Mouse (Mus musculus) splenic B cell, adult 2 months (primary cell): ENCODE measurements around the gene Pcsk5.

Experiments used
- DNase-seq: peaks from one replicate; pipeline ENCODE4 v3.0.0-alpha.2; 2011; ENCODE audit warnings: low read depth, low spot score
- H3K27me3 ChIP-seq: 2 replicates; pipeline ENCODE4 v1.6.1; 2012; ENCODE audit warnings: mild to moderate bottlenecking, low read length, moderate library complexity, mixed read lengths; ENCODE audit not compliant: control insufficient read depth, poor library complexity, insufficient read depth, severe bottlenecking
- H3K36me3 ChIP-seq: 2 replicates; pipeline ENCODE4 v1.6.1; 2012; ENCODE audit warnings: mild to moderate bottlenecking, low read length, moderate library complexity, mixed read lengths; ENCODE audit not compliant: control insufficient read depth, poor library complexity, insufficient read depth, severe bottlenecking

Gene Pcsk5

DNA sequence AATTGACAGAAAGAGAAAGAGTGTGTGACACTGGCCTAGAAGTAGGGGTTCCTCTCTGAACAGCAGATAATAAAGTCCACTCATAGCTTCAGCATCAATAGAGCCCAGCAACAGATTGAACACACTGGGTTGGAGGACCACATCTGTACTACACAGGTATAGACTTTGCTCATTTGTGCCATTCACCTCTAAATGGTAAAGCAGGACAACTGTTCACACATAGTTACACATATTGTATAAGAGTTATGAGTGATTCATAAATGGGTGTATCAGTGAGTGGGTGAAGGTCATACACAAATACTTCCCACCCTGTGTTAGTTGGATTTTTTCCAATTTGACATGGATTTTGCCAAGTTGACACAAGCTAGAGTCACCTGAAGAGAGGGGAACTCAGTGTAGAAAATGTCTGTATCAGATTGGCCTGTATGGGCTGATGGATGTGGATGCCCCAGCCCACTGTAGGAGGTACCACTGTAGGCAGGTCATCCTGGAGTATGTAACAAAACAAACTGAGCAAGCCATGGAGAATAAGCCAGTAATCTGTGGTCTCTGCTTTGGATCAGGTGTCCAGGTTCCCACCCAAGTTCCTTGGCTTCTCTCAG lies 104.7 kb downstream of the Pcsk5 start:
- DNase-seq, result no peak
- Histone ChIP-seq H3K27me3 (no peaks in the 10 kb centered on the region), H3K36me3 (no peaks in the 10 kb centered on the region)

GRCm38 (mm10) chr19:17717066-17717465 lies 120.4 kb downstream of the Pcsk5 start:
- Histone ChIP-seq H3K27me3 (no peaks in the 10 kb centered on the region; the same call in 1 of the 2 replicates), H3K36me3 (no peaks in the 10 kb centered on the region)
- no peak for DNase-seq

DNA sequence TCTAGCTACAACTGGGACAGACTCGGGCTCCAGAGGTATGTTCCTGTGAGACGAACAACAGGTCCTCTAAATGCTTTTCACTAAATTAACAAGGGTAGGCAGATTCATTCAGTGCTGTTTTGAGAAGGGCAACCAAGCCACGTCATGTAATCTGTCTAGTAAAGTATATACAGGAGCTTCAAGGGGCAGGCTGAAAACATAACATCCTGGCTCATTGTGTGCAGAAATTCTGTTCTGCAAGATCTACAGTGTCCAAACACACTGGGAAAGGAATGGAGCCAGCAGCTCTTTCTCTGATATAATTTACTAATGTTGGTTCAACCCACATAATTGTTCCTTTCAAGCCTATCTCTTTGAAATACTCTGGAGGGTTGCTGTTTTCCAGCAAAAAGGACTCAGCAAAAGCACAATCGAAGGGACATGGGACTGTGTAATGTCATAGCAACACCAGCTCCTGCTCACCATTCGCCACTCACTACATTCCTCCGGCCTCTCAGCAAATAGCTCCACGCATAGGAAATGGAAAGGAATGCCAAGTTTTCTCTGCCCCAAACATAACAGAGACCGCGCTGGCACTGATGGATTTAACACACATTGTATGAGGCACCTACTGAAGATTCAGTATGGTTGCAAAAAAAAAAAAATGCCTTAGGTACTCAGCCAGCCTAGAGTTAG lies 122.0 kb downstream of the Pcsk5 start:
- H3K36me3 ChIP-seq, result no peaks in the 10 kb centered on the region
- no peak for DNase-seq
- no peaks in the 10 kb centered on the region; the same call in 1 of the 2 replicates for H3K27me3 ChIP-seq

DNA sequence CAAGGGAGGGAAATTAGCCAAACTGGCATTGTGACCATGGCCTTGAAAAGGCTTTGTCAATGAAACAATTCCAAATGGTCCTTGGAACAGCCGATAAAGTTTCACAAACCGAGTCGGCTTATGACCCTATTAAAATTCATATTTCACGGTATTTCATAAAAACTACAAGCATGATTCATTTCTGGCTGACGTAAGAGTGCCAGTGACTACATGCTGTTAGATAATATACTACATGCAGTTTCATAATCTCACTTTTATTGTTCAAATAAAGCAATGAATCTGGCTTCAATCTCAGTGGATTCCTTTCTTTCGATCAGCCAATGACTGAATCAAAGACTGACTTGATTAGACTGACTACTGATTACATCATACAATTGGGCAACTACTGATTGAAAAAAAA lies 145.8 kb downstream of the Pcsk5 start:
- H3K27me3 ChIP-seq, result no peaks in the 10 kb centered on the region
- no peaks in the 10 kb centered on the region for H3K36me3 ChIP-seq
- no peak for DNase-seq

DNA sequence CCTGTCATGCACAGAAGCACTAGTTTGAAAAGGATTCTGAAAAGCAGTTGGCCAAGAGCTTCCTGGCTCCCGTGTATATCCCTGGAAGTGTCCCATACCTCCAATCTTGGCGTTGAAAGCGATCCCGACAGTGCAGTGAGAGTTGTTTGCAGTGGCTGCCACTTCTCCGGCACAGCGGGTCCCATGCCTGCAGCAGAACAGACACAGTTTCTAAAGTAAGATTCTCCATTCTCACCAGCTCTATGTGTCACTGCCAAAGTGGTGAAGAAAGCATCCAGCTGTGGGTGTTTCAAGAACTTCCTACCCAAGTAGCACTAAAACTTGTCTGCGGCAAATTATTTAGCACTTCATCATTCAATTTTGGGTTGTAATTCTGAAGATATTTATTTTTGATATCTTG lies 159.1 kb downstream of the Pcsk5 start:
- no peak for DNase-seq
- Histone ChIP-seq H3K27me3 (no peaks in the 10 kb centered on the region), H3K36me3 (no peaks in the 10 kb centered on the region)

DNA sequence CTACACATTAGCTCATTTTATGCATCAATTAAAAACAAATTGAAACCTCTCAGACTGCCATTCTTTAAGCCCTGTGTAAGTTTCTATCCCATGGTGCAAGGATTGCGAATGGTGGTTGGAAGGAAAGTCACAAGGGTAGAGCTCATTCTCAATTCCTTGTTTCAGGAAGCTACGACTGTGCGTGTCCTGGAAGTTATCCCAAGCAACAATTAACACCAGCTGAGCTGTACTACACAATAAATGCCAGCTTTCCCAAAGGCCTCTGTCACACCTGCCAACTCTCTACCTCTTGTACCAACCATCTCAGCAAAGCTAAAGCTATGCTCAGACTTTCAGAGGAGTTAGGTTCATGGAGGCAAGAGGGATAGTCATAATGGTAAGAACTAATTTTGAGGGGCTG lies 174.8 kb downstream of the Pcsk5 start:
- no peaks in the 10 kb centered on the region for H3K36me3 ChIP-seq
- no peak for DNase-seq

DNA sequence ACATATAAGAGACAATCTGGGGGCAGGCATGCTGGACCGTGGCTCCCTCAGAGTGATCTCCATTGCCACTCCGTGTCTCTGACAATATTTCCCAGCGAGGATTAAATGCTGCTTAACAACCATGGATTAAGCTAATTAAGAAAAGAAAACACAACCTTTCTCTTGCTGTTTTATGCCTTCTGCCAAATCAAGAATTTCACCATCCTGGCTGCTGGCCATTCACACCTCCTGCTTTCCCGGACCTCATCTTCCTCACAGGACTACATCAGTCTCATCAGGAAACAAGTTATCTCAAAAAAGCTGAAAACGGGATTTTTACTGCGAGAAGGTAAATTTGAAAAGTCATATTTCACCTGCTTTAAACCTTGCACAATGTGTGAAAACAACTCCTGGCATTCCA lies 175.2 kb downstream of the Pcsk5 start:
- H3K36me3 ChIP-seq, result no peaks in the 10 kb centered on the region
- H3K27me3 ChIP-seq, result no peaks in the 10 kb centered on the region; the same call in 1 of the 2 replicates
- DNase-seq, result no peak

More for the DNA sequence above, 174.8 kb downstream of the Pcsk5 start:
- no peaks in the 10 kb centered on the region; the same call in 1 of the 2 replicates for H3K27me3 ChIP-seq

GRCm38 (mm10) chr19:17659321-17659720 lies 178.1 kb downstream of the Pcsk5 start:
- H3K36me3 ChIP-seq, result no peaks in the 10 kb centered on the region
- no peaks in the 10 kb centered on the region; the same call in 1 of the 2 replicates for H3K27me3 ChIP-seq
- DNase-seq, result no peak

DNA sequence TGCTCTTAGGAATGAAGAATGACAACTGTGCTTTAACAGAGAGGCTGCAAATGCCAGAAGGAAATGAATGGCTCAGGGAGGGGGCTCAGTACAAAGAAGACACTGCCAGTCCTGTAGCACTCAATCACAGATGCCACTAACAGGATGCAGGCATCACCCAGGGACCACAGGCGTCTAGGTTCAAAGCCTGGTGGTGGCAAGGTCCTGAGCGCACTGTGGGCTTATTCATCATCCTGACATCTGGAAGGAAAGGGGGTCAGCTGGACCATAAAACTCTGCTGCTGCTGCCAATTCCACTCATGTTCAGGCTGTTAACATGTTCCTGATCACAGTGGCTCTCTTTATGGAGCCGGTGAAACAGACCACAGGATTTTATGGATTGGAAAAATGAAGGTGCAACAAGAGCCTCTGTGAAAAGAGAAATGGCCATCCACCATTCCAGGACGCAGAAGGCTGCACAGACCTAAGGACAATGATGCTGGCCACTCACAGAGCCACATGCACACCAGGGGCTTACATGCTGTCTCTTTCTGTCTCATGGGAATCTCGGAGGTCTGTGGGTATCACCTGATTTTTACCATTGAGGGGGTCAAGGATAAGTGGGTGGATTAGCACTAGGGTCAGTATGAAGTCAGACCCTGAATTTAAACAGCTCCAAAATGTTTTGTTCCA lies 186.5 kb downstream of the Pcsk5 start:
- Histone ChIP-seq H3K36me3 (no peaks in the 10 kb centered on the region), H3K27me3 (no peaks in the 10 kb centered on the region)
- no peak for DNase-seq

DNA sequence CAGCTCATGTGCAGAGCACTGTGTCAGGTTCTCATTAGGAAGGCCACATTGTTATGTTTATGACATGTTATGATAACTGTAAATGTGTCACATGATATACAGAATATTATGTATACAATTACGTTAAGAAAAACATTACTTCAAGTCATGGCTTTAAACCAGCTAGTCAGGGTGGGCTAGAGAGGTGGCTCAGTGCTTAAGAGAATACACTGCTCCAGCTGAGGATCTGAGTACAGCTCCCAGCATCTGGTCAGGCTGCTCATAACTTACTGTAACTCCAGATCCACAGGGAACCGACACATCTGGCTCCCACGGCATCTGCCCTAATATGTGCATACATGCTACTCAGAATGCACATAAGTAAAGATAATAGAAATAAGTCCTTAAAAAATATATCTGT lies 187.5 kb downstream of the Pcsk5 start:
- H3K27me3 ChIP-seq, result no peaks in the 10 kb centered on the region
- no peak for DNase-seq
- no peaks in the 10 kb centered on the region for H3K36me3 ChIP-seq

DNA sequence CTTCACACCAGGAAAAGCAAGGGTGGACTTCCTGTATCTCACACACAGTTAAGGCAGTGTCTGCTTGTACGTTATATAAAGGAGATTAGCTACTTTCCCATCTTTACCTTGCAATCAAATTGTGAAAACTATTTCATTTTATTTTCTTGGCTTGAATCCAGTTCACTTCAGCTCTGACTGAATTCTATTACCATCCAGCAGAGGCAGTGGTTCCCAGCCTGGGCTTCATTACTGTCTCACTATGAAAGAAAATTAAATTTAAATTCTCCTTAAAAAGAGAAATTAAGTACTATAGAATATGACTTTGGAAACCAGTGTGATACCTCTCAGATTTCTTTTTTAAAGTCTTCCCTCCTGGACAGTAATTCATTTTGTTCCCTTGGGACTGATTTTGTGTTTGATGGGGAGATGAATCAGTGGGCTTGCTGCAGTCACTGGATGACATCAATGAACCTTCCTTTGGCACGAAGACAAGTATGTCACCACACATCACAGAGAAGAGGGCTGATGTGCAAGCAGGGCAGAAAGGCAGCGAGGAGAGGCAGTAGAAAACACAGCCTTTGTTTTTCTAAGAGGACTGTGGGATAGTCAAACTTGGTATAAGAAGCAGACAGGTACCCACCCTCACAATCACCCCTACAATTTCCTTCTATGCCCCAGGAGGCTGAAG lies 194.2 kb downstream of the Pcsk5 start:
- no peaks in the 10 kb centered on the region for H3K36me3 ChIP-seq
- H3K27me3 ChIP-seq, result no peaks in the 10 kb centered on the region

DNA sequence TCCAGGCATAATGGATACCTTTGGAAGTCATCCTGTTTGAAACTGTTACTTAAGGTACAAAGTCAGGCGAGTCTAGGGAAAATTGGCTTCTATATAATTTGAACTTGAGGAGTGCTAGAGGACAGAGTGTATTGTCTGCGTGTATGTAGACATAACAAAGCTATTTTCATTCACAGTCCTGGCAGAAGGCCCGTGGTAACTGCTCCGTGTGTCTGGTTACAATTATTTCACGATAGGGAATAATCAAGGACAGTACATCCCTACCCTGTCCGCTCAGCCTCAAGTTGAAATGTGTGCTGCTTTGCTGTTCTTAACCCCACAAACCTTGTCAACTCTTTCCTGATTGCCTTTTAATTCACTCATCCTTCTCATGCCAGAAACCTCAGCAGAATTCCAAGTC lies 201.4 kb downstream of the Pcsk5 start:
- Histone ChIP-seq H3K36me3 (no peaks in the 10 kb centered on the region), H3K27me3 (no peaks in the 10 kb centered on the region)
- no peak for DNase-seq

More for the DNA sequence above, 194.2 kb downstream of the Pcsk5 start:
- no peak for DNase-seq

GRCm38 (mm10) chr19:17615646-17616045 lies 221.8 kb downstream of the Pcsk5 start:
- no peaks in the 10 kb centered on the region for H3K27me3 ChIP-seq
- no peak for DNase-seq
- H3K36me3 ChIP-seq, result no peaks in the 10 kb centered on the region

- DNase-seq, result no peak
- H3K27me3 ChIP-seq, result no peaks in the 10 kb centered on the region
- no peaks in the 10 kb centered on the region for H3K36me3 ChIP-seq
Measured at GRCm38 (mm10) chr19:17606510-17606909, 230.9 kb downstream of the Pcsk5 start.

GRCm38 (mm10) chr19:17606093-17606492 lies 231.3 kb downstream of the Pcsk5 start:
- no peaks in the 10 kb centered on the region for H3K27me3 ChIP-seq

More at GRCm38 (mm10) chr19:17606093-17606492, 231.3 kb downstream of the Pcsk5 start:
- DNase-seq, result no peak
- H3K36me3 ChIP-seq, result no peaks in the 10 kb centered on the region
